Mouse (Mus musculus): ENCODE results near the gene Slc35d3.

The Slc35d3 gene

DNA sequence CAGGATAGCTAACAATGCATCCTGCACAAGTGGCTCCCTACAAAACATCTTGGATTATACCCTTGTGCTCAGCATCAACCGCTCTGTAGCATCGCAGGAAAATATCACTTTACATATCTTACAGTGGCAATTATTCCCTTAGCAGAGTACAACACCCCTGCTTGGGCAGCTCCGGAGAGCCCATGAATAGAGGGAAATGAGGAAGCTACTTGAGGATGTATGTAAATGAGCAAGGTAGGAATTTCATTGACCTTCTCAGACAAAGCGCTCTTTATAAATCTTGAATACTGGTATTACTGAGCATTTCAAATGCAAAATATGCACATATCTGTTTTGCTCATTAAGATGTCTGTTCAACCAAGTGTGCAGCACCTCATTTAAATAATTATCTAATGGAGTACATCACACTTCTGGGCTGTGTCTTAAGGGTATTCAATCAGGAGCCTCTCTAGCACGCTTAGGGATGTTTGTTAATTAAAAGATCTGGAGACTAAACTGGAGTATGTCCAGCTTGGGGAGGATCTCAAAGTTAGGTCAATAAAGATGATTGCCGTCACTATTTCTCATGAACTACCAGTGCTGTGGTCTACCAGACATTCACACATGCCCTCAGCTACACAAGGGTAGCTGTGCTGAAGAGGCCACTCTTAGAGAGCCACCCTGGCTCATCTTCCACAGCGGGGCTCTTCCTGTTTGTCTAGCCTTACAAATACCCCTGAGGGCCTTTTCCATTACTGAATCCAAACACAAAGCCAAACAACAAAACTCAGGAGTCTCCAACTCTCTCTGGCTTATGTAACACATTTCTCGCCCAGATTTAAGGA lies 15.2 kb downstream of the Slc35d3 start:
- DNase-seq (ENCODE audit: low read depth in 1 of 2, low spot score in 2 of 2) = no peak

DNA sequence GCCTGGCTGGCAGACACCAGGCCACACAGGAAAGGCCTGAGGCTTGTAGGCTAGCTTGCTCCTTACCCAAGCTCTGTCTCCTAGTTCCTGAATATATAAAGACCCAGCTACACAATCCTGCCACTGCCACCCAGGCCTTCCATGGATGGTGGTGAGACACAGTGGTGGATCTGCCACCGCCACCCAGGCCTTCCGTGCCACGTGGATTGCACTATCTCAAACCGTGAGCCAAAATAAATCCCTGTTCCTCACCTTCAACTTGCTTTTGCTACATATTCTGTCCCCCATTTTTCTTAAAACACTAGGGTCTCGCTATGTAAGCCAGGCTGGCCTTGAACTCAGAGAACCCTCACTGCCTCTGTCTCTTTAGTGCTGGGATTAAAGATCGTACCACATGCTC lies 17.0 kb downstream of the Slc35d3 start:
- no peak for DNase-seq (ENCODE audit: low read depth in 1 of 2, low spot score in 2 of 2)

DNA sequence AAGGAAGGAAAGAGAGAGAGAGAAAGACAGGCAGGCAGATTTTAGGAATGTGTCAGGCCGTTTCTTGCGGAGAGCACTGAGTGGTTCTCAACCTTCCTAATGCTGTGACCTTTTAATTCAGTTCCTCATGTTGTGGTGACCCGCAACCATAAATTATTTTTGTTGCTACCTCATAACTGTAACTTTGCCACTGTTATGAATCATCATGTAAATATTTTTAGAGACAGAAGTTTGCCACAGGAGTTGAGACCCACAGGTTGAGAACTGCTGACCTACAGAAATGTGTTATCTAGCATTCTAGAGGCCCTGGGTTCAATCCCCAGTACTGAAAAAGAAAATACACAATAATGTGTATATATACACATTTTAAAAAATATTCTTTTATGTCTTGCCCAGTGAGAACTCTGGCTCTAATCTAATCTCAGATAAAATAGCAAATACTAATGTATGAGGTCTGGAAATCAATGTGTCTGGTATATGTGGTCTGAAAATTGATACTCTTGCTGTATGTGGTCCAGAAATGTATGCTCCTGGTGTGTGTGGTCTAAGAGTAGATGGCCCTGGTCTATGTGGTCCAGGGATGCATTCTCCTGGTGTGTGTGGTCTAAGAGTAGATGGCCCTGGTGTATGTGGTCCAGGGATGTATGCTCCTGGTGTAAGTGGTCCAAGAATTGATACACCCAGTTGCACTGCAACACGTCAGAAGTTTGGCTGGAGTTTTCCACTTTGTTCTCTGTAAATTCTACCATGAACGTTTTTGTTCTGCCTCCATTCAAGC lies 20.0 kb downstream of the Slc35d3 start:
- no peak for DNase-seq (ENCODE audit: low read depth in 1 of 2, low spot score in 2 of 2)

DNA sequence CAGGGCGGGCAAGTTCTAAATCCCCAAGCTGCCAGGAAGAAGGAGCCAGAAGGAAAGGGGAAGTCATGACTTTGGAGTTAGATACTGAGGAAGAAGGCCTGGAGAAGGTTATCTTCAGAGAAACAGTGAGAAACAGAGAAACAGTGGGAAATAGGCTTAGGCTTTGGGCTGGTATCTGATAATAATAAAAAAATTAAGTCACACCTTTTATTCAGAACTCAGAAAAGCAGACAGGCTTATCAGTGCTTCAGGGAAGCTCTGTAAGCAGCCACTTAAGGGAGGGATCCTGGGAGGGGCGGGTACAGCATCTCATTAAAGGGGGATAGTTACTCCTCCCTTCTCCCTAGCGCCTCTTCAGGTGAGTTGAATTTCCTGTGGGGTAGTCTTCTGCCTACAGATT lies 30.3 kb downstream of the Slc35d3 start:
- no peak for DNase-seq (ENCODE audit: low read depth in 1 of 2, low spot score in 2 of 2)

DNA sequence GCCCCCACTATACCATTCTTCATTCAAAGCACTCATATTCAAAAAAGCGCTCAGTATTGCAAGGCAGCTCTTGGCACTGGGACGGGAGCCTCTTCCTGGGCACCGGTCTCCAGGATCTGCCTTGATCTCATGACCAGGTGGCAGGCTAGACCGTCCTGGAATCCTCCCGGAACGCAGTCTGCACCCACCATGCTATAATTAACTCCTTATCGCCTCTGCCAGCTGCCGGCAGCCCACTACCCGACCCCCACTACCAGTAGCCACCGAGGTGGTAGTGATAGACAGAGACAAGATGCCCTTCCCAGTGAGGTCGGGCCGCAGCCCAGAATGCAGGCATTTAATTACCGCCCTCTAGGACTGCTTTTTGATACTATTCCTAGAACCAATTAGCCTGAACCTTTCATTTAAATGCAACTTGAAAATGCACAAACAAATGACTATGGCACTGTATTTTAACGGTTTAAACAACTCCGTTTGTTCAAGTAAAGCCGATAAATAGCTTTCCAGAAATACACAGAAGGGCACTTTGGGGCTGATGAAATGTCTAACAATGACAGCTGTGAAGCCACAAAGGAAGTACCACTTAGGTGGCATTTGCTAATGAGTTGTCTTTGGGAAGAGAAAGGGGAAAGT lies 32.4 kb downstream of the Slc35d3 start:
- no peak for DNase-seq (ENCODE audit: low read depth in 1 of 2, low spot score in 2 of 2)

DNA sequence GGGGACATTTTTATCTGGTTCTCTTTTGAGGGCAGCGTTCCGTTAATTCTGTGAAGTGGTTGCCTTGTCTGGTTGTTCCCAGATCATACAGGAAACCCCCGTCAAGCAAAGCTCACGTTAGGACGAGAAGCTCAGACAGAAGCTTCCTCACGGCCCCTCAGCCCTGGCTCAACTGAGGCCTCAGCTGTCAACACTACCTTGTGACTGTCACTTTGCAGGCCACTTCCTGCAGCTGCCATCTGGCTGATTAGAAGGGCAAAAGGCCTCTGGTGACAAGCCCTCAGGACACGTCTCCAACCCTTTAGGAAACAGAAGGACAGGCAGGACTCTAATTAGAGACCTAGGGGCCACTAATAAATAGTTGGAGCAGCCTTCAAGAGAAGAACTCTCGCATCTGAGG lies 35.9 kb downstream of the Slc35d3 start:
- no peak for DNase-seq (ENCODE audit: low read depth in 1 of 2, low spot score in 2 of 2)

DNA sequence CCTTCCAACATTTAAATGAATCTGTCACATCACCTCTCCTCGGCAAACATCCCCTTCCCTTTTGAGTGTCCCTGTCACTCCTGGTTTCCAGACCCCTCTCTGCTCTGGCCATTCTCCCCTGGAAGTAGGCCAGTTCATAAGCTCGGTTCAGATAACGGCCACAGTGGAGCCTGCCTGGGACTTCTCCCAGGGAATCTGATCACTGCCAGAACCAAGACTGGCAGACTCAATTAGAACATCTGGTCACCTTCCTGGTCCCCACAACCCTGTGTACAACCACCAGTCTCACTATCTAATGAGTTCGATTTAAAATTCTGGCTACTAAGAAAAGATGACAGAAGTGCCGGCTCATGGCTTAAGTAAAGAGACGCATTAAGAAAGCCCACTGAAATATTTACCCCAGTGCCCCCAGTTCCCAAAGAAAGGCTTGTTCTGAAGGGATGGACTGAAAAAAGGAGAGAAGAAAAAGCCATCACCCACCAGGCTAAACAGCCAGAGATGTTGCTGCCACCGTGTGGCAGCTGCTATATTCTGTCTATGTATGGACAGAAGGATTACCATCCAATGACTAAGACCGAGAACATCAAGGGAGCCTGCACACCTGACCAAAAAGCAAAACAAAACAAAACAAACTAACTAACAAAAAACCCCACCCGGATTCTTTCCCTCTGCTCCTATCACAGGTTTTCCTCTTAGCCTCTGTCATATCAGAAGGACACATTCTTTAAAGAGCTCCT lies 39.7 kb downstream of the Slc35d3 start:
- DNase-seq (ENCODE audit: low read depth in 1 of 2, low spot score in 2 of 2) = no peak

DNA sequence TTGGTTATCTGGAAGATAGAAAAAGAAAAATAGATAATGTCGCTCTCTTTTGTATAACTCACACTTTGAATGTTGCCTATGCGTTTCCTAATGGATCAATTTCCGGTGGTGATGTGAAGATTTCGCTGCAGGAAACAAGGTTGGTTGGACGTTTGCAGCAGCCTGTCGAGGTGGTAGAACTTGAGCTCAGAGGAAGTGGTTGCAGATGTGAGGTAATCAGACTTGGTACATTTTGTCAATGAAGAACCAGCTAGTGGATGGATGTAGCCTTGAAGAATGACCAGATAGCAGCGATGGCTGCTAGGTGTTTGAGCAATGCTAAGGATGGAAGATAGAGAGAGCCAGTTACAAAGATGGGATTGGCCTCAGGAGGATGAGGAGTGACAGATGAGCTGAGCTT lies 46.5 kb downstream of the Slc35d3 start:
- no peak for DNase-seq (ENCODE audit: low read depth in 1 of 2, low spot score in 2 of 2)

DNA sequence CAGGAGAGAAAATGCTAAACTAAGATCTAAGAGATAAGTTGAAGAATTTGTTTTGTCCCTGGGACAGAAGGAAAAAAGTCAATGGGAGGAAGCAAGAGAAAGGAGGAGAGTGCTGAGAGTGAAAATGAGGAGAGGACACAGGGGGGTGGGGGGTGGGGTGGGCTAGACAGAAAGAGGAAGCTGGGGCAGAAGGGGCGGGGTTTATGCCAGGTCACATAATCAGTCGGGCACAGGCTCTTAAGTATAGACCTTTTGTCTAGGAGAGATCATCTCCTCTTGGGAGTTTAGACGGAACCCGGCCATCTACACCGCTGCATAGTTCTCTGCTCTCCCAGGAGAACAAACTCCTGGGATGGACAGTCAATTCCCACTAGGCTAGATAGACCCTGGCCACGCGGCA lies 48.3 kb downstream of the Slc35d3 start:
- no peak for DNase-seq (ENCODE audit: low read depth in 1 of 2, low spot score in 2 of 2)
